Mouse (Mus musculus) hindbrain, embryonic 11.5 days (tissue): ENCODE data around the gene Tox2. TPM values are rescaled to one million over a fixed set of nuclear protein-coding genes. Genes with fewer than 3 reads are reported as not detected.

Experiments used
- ATAC-seq: fragments of 200-750 bp; cut with Nextera tagmentation; 2 replicates; pipeline ENCODE4 v1.8.0; 2017; ENCODE audit warnings: mild to moderate bottlenecking, moderate TSS enrichment, moderate library complexity; ENCODE audit not compliant: low FRiP score
- DNase-seq: peaks from one replicate; pipeline ENCODE4 v3.0.0-alpha.2; 2015; ENCODE audit warnings: low spot score
- H3K27ac ChIP-seq: fragments of 300-500 bp; sonication (generic); 2 replicates; pipeline ENCODE4 v1.5.1; 2014; ENCODE audit warnings: mild to moderate bottlenecking, low read depth, low read length
- H3K27me3 ChIP-seq: fragments of 300-500 bp; sonication (generic); 2 replicates; pipeline ENCODE4 v1.6.1; 2014; ENCODE audit warnings: mild to moderate bottlenecking, low read length, moderate library complexity, mixed read lengths; ENCODE audit not compliant: control insufficient read depth, insufficient read depth
- H3K36me3 ChIP-seq: fragments of 300-500 bp; sonication (generic); 2 replicates; pipeline ENCODE4 v1.6.1; 2014; ENCODE audit warnings: mild to moderate bottlenecking, low read length, moderate library complexity, mixed read lengths; ENCODE audit not compliant: control insufficient read depth, insufficient read depth
- H3K4me1 ChIP-seq: fragments of 300-500 bp; sonication (generic); replicated peaks from 2 replicates; pipeline ENCODE4 v1.6.1; 2014; ENCODE audit warnings: low read length, mixed read lengths; ENCODE audit not compliant: control insufficient read depth, insufficient read depth
- H3K4me2 ChIP-seq: fragments of 300-500 bp; sonication (generic); replicated peaks from 2 replicates; pipeline ENCODE4 v1.6.1; 2014; ENCODE audit warnings: mild to moderate bottlenecking, low read depth, low read length
- H3K4me3 ChIP-seq: fragments of 300-500 bp; sonication (generic); 2 replicates; pipeline ENCODE4 v1.5.1; 2014; ENCODE audit warnings: low read depth, low read length
- H3K9ac ChIP-seq: fragments of 300-500 bp; sonication (generic); 2 replicates; pipeline ENCODE4 v1.6.1; 2014; ENCODE audit warnings: low read depth, low read length
- H3K9me3 ChIP-seq: fragments of 300-500 bp; sonication (generic); 2 replicates; pipeline ENCODE4 v1.6.1; 2016; ENCODE audit warnings: low read length; ENCODE audit not compliant: control insufficient read depth
- WGBS: fragments of 180-500 bp; shearing (Covaris S2); extraction: QIAGEN DNeasy Blood & Tissue Kit; methylation state at CpG from one replicate; pipeline ENCODE4 v1.1.7; 2014; 5-methylcytosine and 5-hydroxymethylcytosine counted together
- polyA plus RNA-seq: library from polyadenylated mRNA; unstranded; fragments of >200 nt; fragmentation: Nextera tagmentation; extraction: Ambion mirVana; gene quantifications from 2 replicates; pipeline ENCODE4 v1.2.1, GENCODE M21; 2014

The Tox2 gene
- polyA plus RNA-seq, 1 experiment from 2014 or later: 17.5 TPM

GRCm38 (mm10) chr2:163301641-163302040 lies 98.7 kb downstream of the Tox2 start:
- peaks cover 10% of the 10 kb centered on the region for H3K4me1 ChIP-seq
- WGBS: 53% methylated on average over 5 of the region's 5 CpGs
- no peak for ATAC-seq

GRCm38 (mm10) chr2:163303037-163303436 lies 100.1 kb downstream of the Tox2 start:
- DNase-seq: no peak
- H3K9ac ChIP-seq: 0 out of 2 replicates have a peak overlapping the region, but pooled peaks have one; percentile 11

More at GRCm38 (mm10) chr2:163301641-163302040, 98.7 kb downstream of the Tox2 start:
- Histone ChIP-seq H3K27ac (no peak overlapping the region), H3K9ac (no peak overlapping the region), H3K9me3 (no peaks in the 10 kb centered on the region), H3K36me3 (no peaks in the 10 kb centered on the region), H3K4me2 (no peak overlapping the region), H3K27me3 (peaks cover 9% of the 10 kb centered on the region; the same call in 1 of the 2 replicates), H3K4me3 (no peak overlapping the region)
- DNase-seq: no peak

GRCm38 (mm10) chr2:163309376-163309775 lies 106.5 kb downstream of the Tox2 start:
- no peaks in the 10 kb centered on the region for H3K9me3 ChIP-seq
- H3K27ac ChIP-seq: no peak overlapping the region
- no peaks in the 10 kb centered on the region for H3K4me1 ChIP-seq
- ATAC-seq: no peak
- WGBS: 79% methylated on average over 17 of the region's 17 CpGs
- H3K4me2 ChIP-seq: no peak overlapping the region
- no peaks in the 10 kb centered on the region for H3K27me3 ChIP-seq
- no peak overlapping the region for H3K9ac ChIP-seq
- no peak for DNase-seq
- no peak overlapping the region for H3K4me3 ChIP-seq
- H3K36me3 ChIP-seq: no peaks in the 10 kb centered on the region

More at GRCm38 (mm10) chr2:163303037-163303436, 100.1 kb downstream of the Tox2 start:
- 59% methylated on average over 9 of the region's 9 CpGs for WGBS
- Histone ChIP-seq H3K27me3 (peaks cover 9% of the 10 kb centered on the region; the same call in 1 of the 2 replicates), H3K4me3 (no peak overlapping the region), H3K27ac (no peak overlapping the region), H3K4me2 (no peak overlapping the region), H3K36me3 (no peaks in the 10 kb centered on the region), H3K4me1 (peaks cover 10% of the 10 kb centered on the region), H3K9me3 (no peaks in the 10 kb centered on the region)
- ATAC-seq: no peak

GRCm38 (mm10) chr2:163310163-163310688 lies 107.3 kb downstream of the Tox2 start:
- WGBS: 81% methylated on average over 11 of the region's 11 CpGs
- H3K27me3 ChIP-seq: no peaks in the 10 kb centered on the region
- no peak overlapping the region for H3K4me2 ChIP-seq
- no peaks in the 10 kb centered on the region for H3K4me1 ChIP-seq
- ATAC-seq: no peak
- H3K9ac ChIP-seq: no peak overlapping the region
- DNase-seq: no peak
- no peak overlapping the region for H3K27ac ChIP-seq
- H3K36me3 ChIP-seq: no peaks in the 10 kb centered on the region
- H3K4me3 ChIP-seq: no peak overlapping the region
- no peaks in the 10 kb centered on the region for H3K9me3 ChIP-seq

DNA sequence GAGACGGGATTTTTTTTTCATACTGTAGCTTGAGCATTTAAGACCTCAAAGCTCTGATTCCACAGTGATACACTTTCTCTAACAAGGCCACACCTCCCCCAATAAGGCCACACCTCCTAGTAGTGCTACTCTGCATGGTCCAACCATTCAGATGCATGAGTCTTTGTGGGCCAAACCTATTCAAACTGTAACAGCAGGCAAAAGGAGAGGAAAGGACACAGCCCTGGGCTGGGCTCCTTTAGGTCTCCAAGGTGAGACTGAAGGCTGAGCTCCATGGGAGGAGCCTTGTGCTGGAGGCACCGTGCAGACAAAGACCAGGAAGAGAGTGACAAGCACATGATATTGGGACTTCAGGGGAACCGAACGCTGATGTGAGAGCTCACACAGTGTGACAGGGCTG lies 114.4 kb downstream of the Tox2 start:
- H3K36me3 ChIP-seq: peaks cover 6% of the 10 kb centered on the region; the same call in 1 of the 2 replicates

DNA sequence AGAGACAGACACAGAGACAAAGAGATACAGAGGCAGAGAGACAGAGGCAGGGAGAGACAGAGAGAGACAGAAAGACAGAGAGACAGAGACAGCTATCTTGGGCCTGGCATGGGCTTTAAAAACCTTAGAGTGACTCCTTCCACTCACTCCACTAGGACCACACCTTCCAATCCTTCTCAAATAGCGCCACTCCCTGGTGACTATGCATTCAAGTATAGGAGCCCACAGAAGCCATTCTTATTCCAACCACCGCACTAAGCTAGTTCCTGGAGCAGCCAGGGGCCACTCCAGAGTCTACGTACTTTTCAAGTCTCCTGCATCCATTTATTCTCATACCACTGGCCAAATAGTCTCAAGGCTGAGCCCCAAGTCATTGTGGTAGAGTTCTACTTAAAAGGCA lies 115.9 kb downstream of the Tox2 start:
- Histone ChIP-seq H3K9ac (no peak overlapping the region), H3K27me3 (no peaks in the 10 kb centered on the region), H3K27ac (no peak overlapping the region), H3K9me3 (no peaks in the 10 kb centered on the region), H3K36me3 (peaks cover 6% of the 10 kb centered on the region; the same call in 1 of the 2 replicates), H3K4me1 (no peaks in the 10 kb centered on the region), H3K4me2 (no peak overlapping the region), H3K4me3 (no peak overlapping the region)
- DNase-seq: no peak
- no peak for ATAC-seq
- 88% methylated on average over 3 of the region's 3 CpGs for WGBS

More for the DNA sequence above, 114.4 kb downstream of the Tox2 start:
- H3K9me3 ChIP-seq: no peaks in the 10 kb centered on the region
- no peak overlapping the region for H3K27ac ChIP-seq
- no peak overlapping the region for H3K4me3 ChIP-seq
- 78% methylated on average over 4 of the region's 4 CpGs for WGBS
- H3K27me3 ChIP-seq: no peaks in the 10 kb centered on the region
- DNase-seq (no peak), ATAC-seq (no peak)
- H3K9ac ChIP-seq: no peak overlapping the region
- no peaks in the 10 kb centered on the region for H3K4me1 ChIP-seq
- H3K4me2 ChIP-seq: no peak overlapping the region

GRCm38 (mm10) chr2:163323163-163323562 lies 120.2 kb downstream of the Tox2 start:
- Histone ChIP-seq H3K9me3 (no peaks in the 10 kb centered on the region), H3K27me3 (no peaks in the 10 kb centered on the region), H3K36me3 (peaks cover 2% of the 10 kb centered on the region; the same call in 1 of the 2 replicates), H3K4me3 (no peak overlapping the region), H3K4me2 (no peak overlapping the region), H3K27ac (no peak overlapping the region), H3K9ac (no peak overlapping the region), H3K4me1 (no peaks in the 10 kb centered on the region)
- 53% methylated on average over 1 of the region's 1 CpGs for WGBS
- DNase-seq (no peak), ATAC-seq (no peak)

- Histone ChIP-seq H3K27ac (no peak overlapping the region), H3K9ac (no peak overlapping the region), H3K36me3 (no peaks in the 10 kb centered on the region), H3K4me3 (no peak overlapping the region), H3K4me1 (no peaks in the 10 kb centered on the region), H3K4me2 (no peak overlapping the region), H3K9me3 (no peaks in the 10 kb centered on the region), H3K27me3 (no peaks in the 10 kb centered on the region)
- WGBS: 24% methylated on average over 7 of the region's 7 CpGs
- DNase-seq (peak; percentile 78), ATAC-seq (no peak)
Measured at GRCm38 (mm10) chr2:163330742-163331141, 127.8 kb downstream of the Tox2 start.

- Histone ChIP-seq H3K9me3 (no peaks in the 10 kb centered on the region), H3K4me1 (no peaks in the 10 kb centered on the region), H3K9ac (no peak overlapping the region), H3K27ac (no peak overlapping the region), H3K4me2 (no peak overlapping the region), H3K27me3 (no peaks in the 10 kb centered on the region), H3K36me3 (no peaks in the 10 kb centered on the region), H3K4me3 (no peak overlapping the region)
- DNase-seq (no peak), ATAC-seq (no peak)
- 86% methylated on average over 6 of the region's 6 CpGs for WGBS
Measured at GRCm38 (mm10) chr2:163331423-163331822, 128.5 kb downstream of the Tox2 start.
